Mouse (Mus musculus): Measurements from ENCODE around the gene Bod1.

Bod1 gene

DNA sequence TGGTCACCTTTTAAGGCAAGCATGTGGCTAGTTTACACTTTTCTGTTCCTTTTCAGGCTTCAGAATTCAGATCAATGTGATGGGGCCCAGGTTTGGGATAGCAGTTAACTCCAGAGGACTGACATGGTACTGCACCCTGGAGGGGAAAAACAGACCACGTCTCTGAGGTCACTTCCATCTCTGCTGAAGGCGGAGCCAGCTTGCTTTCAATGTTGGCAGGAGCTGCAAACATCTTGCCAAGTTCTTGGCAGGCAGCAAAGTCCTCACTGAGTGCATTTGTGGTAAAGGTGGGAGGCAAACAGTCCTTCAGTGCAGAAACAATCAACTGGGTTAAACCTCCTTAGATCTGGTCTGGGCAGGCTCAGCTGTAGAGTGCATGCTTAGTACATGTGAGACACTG is 7.5 kb downstream of the Bod1 start:
- DNase-seq: no peak

DNA sequence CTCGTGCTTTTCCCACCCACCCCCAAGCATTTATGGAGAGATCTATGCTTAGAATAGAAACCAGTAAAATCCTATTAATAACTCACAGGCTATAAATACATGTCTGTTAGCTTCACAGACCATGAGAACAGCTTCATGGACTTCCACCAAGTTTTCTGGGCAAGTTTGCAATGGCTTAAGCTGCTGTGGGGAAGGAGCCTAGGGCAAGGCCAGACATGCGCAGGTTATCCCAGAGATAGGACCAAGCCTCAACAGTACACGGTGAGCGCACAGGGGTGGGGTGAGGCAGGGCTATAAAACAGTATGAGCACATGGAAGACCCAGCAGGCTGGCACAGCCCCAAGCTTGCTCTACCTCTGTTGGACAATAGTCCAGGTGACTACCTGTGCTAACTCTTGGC is 8.2 kb downstream of the Bod1 start:
- no peak for DNase-seq

DNA sequence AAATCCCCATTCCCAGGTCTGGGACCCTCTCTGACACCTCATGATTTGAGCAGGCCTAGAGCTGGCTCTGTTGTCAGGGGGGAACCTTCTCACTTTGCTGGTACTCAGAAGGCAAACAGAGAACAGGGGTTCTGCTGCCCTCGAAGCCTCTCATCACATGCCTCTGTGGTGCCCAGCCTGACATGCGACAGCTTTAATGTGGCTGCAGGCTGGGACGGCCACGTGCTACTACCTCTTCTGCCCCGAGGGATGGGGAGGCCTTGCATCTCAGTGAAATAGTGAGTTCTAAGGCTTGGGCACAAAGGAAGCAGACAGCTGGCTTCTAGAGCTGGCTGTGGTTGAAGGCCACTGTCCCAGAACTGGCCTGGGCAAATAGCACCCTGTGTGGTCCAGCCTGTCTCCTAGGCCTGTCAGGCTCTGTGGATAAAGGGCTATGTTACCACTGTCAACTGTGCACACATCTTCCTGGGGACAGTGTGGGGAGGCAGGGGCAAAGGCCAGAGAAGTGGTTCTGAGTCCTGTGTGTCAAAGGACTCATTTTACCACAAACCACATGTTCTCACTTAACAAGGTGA is 8.7 kb downstream of the Bod1 start:
- no peak for DNase-seq

DNA sequence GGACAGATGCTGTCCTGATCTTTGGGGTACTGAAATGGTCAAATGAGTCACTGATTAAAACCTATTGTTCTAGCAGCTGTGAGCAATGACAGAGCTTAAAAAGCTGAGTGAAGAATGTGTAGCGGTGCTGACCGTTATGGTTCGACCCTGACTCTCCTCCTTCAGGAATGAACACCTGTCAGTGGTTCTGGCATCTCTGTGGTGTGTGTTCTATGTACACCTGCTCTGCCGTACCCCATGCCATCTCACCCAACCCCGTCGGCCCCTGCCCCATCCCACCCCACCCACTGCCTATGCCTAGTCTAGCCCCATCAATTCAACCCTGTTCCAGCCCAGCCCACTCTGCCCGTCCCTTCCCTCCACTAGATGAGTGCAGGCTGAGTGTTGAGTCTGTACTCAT is 9.5 kb downstream of the Bod1 start:
- DNase-seq: no peak

- no peak for DNase-seq
Observed at GRCm38 (mm10) chr11:31657806-31658175, 13.9 kb downstream of the Bod1 start.

DNA sequence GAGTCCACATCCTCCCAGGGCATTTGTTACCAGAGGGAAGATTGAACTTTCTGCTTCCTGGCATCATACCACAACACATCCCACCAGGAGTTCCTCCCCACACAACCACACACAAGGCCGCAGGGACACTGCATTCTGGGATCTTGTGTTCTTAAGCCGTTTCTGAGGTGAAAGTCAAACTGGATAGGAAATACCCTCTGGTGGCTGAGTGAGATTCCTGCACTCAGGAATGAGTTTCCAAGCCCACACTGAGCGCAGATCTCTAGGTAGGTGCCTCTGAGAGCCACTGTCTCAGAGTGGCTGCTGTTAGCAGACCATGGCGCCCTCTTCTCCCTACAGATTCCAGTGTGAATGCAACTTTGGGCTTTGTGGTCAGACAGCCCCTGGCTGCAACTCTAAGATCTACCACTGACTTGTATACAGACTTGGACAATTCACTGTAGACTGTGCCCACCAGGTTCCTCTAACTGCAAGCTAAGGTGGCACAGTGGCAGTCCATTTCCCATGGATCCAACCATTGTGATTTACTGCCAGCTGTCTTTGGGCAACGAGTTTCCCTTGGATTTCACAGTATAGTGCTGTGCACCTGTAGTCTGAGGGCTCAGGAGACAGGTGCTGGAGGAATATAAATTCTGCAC is 14.4 kb downstream of the Bod1 start:
- no peak for DNase-seq

DNA sequence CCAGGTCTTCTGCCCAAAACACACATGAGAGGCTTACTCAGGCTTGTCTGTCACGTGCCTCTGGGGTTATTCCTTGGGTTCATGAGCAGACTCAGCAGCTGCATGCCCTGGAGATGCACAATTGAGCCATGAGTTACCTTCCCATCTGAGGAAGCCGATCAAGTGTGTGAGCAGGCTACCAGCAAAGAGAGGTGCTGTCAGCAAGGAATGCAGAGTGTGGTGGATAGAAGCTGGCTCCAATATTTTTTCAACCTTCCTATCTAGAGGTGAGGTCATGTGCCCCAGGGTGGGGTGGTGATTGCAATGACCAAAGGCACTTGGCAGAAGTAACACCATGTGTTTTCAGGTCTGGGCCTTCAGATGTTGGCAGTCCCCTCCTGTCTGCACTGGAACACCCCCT is 22.2 kb downstream of the Bod1 start:
- no peak for DNase-seq

GRCm38 (mm10) chr11:31647268-31647667 is 24.4 kb downstream of the Bod1 start:
- DNase-seq: no peak

DNA sequence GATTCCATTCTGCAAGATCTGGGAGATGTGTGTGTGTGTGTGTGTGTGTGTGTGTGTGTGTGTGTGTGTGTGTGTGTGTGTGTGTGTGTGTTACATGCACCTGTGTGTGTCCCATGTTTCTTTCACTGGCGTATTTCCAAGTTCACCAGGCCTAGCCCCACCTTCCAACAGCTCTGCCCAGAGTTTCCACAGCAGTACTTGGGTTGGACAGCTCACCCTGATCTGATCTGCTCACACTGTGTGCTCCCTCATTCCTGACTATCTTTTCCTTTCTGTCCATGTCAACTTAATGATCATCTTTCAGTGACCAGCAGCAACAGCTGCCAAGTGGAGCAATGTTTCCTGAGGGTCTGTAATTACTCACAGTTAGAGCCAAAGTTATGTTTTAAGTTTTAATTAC is 25.1 kb downstream of the Bod1 start:
- DNase-seq: no peak

GRCm38 (mm10) chr11:31643120-31643519 is 28.6 kb downstream of the Bod1 start:
- no peak for DNase-seq

GRCm38 (mm10) chr11:31641066-31641810 is 30.4 kb downstream of the Bod1 start:
- DNase-seq: no peak

DNA sequence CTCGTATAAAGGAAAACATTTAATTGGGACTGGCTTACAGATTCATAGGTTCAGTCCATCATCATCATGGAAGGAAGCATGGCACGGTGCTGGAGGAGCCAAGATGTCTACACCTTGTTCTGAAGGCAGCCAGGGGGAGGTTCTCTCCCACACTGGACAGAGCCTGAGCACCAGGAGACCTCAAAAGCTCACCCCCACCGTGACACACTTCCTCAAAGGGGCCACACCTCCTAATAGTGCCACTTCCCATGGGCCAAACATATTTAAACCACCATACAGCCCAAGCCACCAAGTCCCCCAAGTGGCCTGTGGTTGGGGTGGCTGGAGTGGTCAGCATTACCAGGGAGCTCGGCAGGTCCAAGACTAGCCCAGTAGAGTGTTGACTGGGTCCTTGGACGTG is 31.5 kb downstream of the Bod1 start:
- no peak for DNase-seq

DNA sequence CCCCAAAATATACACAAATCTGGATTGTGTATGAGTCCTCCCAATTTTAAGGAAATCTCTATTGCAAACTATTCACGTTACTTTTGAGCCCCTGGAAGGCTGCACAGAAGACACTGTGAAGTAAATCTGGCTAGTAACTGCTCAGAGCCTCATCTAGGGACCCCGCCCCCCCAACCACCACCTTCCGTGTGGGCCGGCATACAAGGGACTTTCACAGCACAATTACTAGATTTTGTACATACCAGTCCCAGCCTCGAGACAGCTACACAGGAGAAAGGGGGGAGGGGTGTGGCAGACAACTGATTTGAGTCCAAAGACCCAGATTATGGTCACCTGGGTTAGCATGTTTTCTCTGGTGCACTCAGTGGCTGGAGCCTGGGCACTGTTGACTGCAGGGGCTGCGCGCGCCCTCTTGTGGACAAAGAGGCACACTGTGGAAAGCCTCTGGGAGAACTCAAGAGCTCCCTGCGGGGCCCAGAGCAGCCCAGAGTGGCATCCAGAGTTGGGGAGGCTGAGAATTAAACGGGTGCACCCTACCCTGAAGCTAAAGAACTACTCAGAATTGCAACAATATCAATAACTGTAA is 33.8 kb downstream of the Bod1 start:
- DNase-seq: peak; percentile 47

DNA sequence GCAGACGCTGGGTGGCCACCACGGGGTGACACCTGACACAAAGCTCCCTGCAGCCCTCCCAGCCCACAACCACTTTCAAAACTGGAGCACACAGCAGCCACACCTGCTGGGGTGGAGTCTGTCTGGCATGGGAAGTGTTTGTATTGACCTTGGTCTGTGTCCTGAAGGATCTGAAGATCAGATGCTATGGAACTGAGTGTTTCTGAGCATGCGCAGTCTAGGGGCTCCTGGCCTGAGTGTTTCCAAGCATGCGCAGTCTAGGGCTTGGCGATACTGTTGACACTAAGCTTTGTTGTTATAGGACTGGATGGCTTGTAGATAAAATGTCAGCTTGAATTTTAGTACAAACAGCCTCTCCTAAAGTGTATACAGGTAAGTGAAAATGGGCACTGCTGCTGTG is 43.0 kb downstream of the Bod1 start:
- DNase-seq: no peak

GRCm38 (mm10) chr11:31620796-31621195 is 50.9 kb downstream of the Bod1 start:
- DNase-seq: no peak

DNA sequence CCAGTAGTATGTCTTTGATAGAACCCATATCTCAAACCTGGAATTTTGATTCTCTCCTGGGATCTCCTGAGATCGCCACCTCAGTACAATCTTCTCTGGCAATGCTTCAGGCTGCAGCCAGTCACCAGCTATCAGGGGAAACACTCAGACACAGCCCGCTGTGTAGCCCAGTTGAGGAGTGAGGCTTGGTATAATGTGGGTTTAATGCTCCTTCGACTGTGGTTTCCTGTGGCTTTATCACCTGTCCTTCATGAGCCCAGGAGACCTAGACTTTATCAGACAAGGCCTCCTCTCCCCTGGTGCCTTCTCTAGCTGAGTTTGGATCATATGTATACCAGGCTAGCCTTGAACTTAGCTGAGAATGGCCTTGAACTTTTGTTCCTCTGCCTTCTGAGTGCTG is 53.9 kb downstream of the Bod1 start:
- no peak for DNase-seq

DNA sequence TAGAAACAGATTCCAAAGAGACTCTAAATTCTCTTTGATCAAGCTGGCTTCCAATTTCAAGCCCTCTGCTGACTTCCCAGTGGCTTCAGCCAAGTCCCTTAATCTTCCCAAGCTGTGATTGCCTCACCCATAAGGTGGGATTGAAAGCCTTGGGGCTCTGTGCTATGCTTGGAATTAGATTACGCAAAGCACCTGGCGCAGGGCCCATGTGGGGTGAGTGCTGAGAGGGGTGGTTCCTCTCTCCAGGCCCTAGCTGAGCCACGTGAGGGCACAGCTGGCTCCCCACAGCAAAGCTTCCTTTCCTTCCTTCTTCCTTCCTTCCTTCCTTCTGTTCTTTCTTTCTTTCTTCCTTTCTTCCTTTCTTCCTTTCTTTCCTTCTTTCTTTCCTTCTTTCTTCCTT is 54.4 kb downstream of the Bod1 start:
- DNase-seq: no peak

- no peak for DNase-seq
Observed at GRCm38 (mm10) chr11:31616722-31617121, 55.0 kb downstream of the Bod1 start.
